Mouse (Mus musculus) stomach, postnatal 0 days (tissue): ENCODE measurements around the gene Mif4gd.

Experiments
- CTCF ChIP-seq: IDR thresholded peaks from 2 replicates; pipeline ENCODE4 v1.5.1; 2016; ENCODE audit warnings: antibody characterized with exemption, low read depth, mild to moderate bottlenecking, moderate library complexity
- EP300 ChIP-seq: optimal IDR thresholded peaks from 2 replicates; pipeline ENCODE3; 2016; ENCODE audit warnings: antibody characterized with exemption

GRCm38 (mm10) chr11:115564064-115564809 is 48.5 kb downstream of the Mif4gd start, which contains the start of gene Nup85:
- TF ChIP-seq EP300 = peak; percentile 98
- peak; percentile 14; the same call in 1 of the 2 replicates for TF ChIP-seq CTCF
